Mouse (Mus musculus) NIH3T3 (cell line): Measurements from ENCODE around the gene Antxrl.
A peak's percentile ranks its signal among the peaks of the same experiment; 100 is the strongest.

ENCODE experiments used
- DNase-seq: peaks from one replicate; pipeline ENCODE4 v3.0.0-alpha.2; 2012; ENCODE audit warnings: low read depth

The Antxrl gene

GRCm38 (mm10) chr14:34052516-34052915 is at the start of gene Antxrl:
Antxrl (plus strand) TSS chr14:34052707.
- no peak for DNase-seq

GRCm38 (mm10) chr14:34015063-34015462 is 37.4 kb upstream of the Antxrl start, which contains the start of gene Gm30083:
Gm30083 (minus strand) TSS chr14:34015182.
- no peak for DNase-seq

- no peak for DNase-seq
Measured at GRCm38 (mm10) chr14:34016381-34016780, 36.1 kb upstream of the Antxrl start, which contains the start of gene Gm5460. Gm5460 (plus strand) TSS chr14:34016758.

- no peak for DNase-seq
Measured at GRCm38 (mm10) chr14:34016938-34017337, 35.6 kb upstream of the Antxrl start.

GRCm38 (mm10) chr14:34026710-34027109 is 25.8 kb upstream of the Antxrl start:
- DNase-seq: no peak

GRCm38 (mm10) chr14:34033841-34034610 is 18.5 kb upstream of the Antxrl start:
- DNase-seq: no peak

GRCm38 (mm10) chr14:34041241-34041640 is 11.3 kb upstream of the Antxrl start:
- DNase-seq: no peak

- DNase-seq: no peak
Measured at GRCm38 (mm10) chr14:34043341-34043740, 9.2 kb upstream of the Antxrl start.

GRCm38 (mm10) chr14:34050101-34050779 is 2.3 kb upstream of the Antxrl start:
- DNase-seq: no peak

- no peak for DNase-seq
Measured at GRCm38 (mm10) chr14:34071665-34072064, 19.2 kb downstream of the Antxrl start.

GRCm38 (mm10) chr14:34075346-34075745 is 22.8 kb downstream of the Antxrl start:
- DNase-seq: no peak

- no peak for DNase-seq
Measured at GRCm38 (mm10) chr14:34077222-34077621, 24.7 kb downstream of the Antxrl start.

- no peak for DNase-seq
Measured at GRCm38 (mm10) chr14:34078293-34078692, 25.8 kb downstream of the Antxrl start.

- peak; percentile 90 for DNase-seq
Measured at GRCm38 (mm10) chr14:34080321-34080997, 28.0 kb downstream of the Antxrl start.

- DNase-seq: no peak
Measured at GRCm38 (mm10) chr14:34085731-34086130, 33.2 kb downstream of the Antxrl start, which contains the start of gene Anxa8. Anxa8 (plus strand) TSS chr14:34085981.

GRCm38 (mm10) chr14:34086806-34087205 is 34.3 kb downstream of the Antxrl start:
- no peak for DNase-seq

GRCm38 (mm10) chr14:34087856-34088398 is 35.4 kb downstream of the Antxrl start:
- peak; percentile 23 for DNase-seq

- peak; percentile 31 for DNase-seq
Measured at GRCm38 (mm10) chr14:34089796-34090195, 37.3 kb downstream of the Antxrl start.

GRCm38 (mm10) chr14:34091475-34091874 is 39.0 kb downstream of the Antxrl start:
- DNase-seq: no peak

- DNase-seq: no peak
Measured at GRCm38 (mm10) chr14:34092856-34093255, 40.3 kb downstream of the Antxrl start.

GRCm38 (mm10) chr14:34096161-34096560 is 43.7 kb downstream of the Antxrl start:
- no peak for DNase-seq

GRCm38 (mm10) chr14:34102601-34103000 is 50.1 kb downstream of the Antxrl start, which contains the start of gene A630023A22Rik:
A630023A22Rik (minus strand) TSS chr14:34102754.
- DNase-seq: peak; percentile 52
